Comparison of ENCODE assay signal across 18 mouse cellular contexts in the genomic region with DNA sequence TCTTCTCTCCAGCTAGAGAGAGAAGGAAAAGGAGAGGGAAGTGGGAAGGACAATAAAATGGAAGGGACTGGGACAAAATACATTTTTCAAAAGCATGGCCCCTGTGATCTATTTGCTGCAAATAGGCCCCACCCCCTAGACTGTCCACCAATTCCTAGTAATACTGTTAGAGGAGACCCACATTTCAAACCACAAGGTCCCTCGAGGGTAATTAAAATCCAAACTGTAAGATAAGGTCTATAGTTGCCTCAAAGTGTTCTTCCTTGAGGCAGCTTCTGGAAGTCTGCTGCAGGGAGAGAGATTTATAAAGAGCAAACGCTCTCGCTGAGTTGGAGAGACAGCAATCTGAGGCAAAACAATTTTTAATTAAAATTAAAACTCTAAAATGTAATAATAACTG.
"Had no signal": no experiment of that assay in that cellular context is flagged by ENCODE, and none has a peak within 500 bp of the region (broad histone marks: within the 10 kb centered on the region; RNA-seq: fewer than 3 reads in every experiment).

No protein-coding gene starts in this region.

- H3K4me1 ChIP-seq: midbrain, embryonic 10.5 days; midbrain, embryonic 12.5 days; neural tube, embryonic 13.5 days; neural tube, embryonic 15.5 days had no signal

- H3K4me3 ChIP-seq: midbrain, embryonic 10.5 days; midbrain, embryonic 12.5 days; myocyte; neural tube, embryonic 13.5 days; neural tube, embryonic 15.5 days had no signal

- H3K27ac ChIP-seq: midbrain, embryonic 10.5 days; midbrain, embryonic 12.5 days; neural tube, embryonic 13.5 days; neural tube, embryonic 15.5 days had no signal

- DNase-seq: lung, adult 18-20 months; lung, embryonic 14.5 days; lung, postnatal 10 days; lung, postnatal 4 days; midbrain, embryonic 14.5 days; retina, postnatal 1 day; right cerebral cortex, adult 18-20 months; right cerebral cortex, postnatal 25 days; right cerebral cortex, postnatal 4 days; spleen, adult 18-20 months; thymus, adult 18-20 months; thymus, postnatal 25 days; thymus, postnatal 4 days had no signal
